Mouse (Mus musculus) limb, embryonic 11.5 days (tissue): ENCODE measurements around the gene Fcgr1. TPM values are rescaled to one million over a fixed set of nuclear protein-coding genes. Genes with fewer than 3 reads are reported as not detected.
A peak's percentile ranks its signal among the peaks of the same experiment; 100 is the strongest.
"Not testable (repeated sequence)": the region's sequence is repeated elsewhere in the genome, so short reads cannot be mapped to it uniquely, and the experiment has no call there.

Experiments used
- ATAC-seq: fragments of 200-750 bp; cut with Nextera tagmentation; 2 replicates; pipeline ENCODE4 v1.8.0; 2017; ENCODE audit warnings: low read depth; ENCODE audit not compliant: insufficient number of reproducible peaks, low FRiP score, low TSS enrichment
- DNase-seq: peaks from one replicate; pipeline ENCODE4 v3.0.0-alpha.2; 2015; ENCODE audit warnings: low spot score
- H3K27ac ChIP-seq: fragments of 300-500 bp; sonication (generic); replicated peaks from 2 replicates; pipeline ENCODE4 v1.5.1; 2014; ENCODE audit warnings: low read depth, mild to moderate bottlenecking, low read length
- H3K27me3 ChIP-seq: fragments of 300-500 bp; sonication (generic); 2 replicates; pipeline ENCODE4 v1.6.1; 2014; ENCODE audit warnings: mild to moderate bottlenecking, low read length, mixed read lengths; ENCODE audit not compliant: control insufficient read depth, insufficient read depth
- H3K36me3 ChIP-seq: fragments of 300-500 bp; sonication (generic); 2 replicates; pipeline ENCODE4 v1.6.1; 2014; ENCODE audit warnings: mild to moderate bottlenecking, low read length, moderate library complexity, mixed read lengths; ENCODE audit not compliant: control insufficient read depth, insufficient read depth
- H3K4me1 ChIP-seq: fragments of 300-500 bp; sonication (generic); 2 replicates; pipeline ENCODE4 v1.6.1; 2014; ENCODE audit warnings: low read length, mixed read lengths; ENCODE audit not compliant: control insufficient read depth, insufficient read depth
- H3K4me2 ChIP-seq: fragments of 300-500 bp; sonication (generic); 2 replicates; pipeline ENCODE4 v1.6.1; 2014; ENCODE audit warnings: low read depth, mild to moderate bottlenecking, moderate library complexity; ENCODE audit not compliant: severe bottlenecking
- H3K4me3 ChIP-seq: fragments of 300-500 bp; sonication (generic); 2 replicates; pipeline ENCODE4 v1.5.1; 2014; ENCODE audit warnings: low read depth, low read length
- H3K9ac ChIP-seq: fragments of 300-500 bp; sonication (generic); 2 replicates; pipeline ENCODE4 v1.6.1; 2014; ENCODE audit warnings: mild to moderate bottlenecking, low read length
- H3K9me3 ChIP-seq: fragments of 300-500 bp; sonication (generic); 2 replicates; pipeline ENCODE4 v1.6.1; 2016; ENCODE audit warnings: low read length; ENCODE audit not compliant: control insufficient read depth
- WGBS: fragments of 180-500 bp; shearing (Covaris S2); extraction: QIAGEN DNeasy Blood & Tissue Kit; methylation state at CpG from one replicate; pipeline ENCODE4 v1.1.7; 2014; 5-methylcytosine and 5-hydroxymethylcytosine counted together
- polyA plus RNA-seq: library from polyadenylated mRNA; unstranded; fragments of >200 nt; fragmentation: Nextera tagmentation; extraction: Ambion mirVana; gene quantifications from 2 replicates; pipeline ENCODE4 v1.2.1, GENCODE M21; 2014

The Fcgr1 gene
- 0.67 and 0.88 TPM in 2 replicates for polyA plus RNA-seq

GRCm38 (mm10) chr3:96293787-96294186 is at the start of gene Fcgr1:
TSS of gene Fcgr1 (minus strand) at chr3:96293969.
- Histone ChIP-seq H3K9me3 (no peaks in the 10 kb centered on the region), H3K4me2 (no peak within 1 kb of the TSS), H3K4me1 (no peaks in the 10 kb centered on the region), H3K9ac (no peak within 1 kb of the TSS), H3K36me3 (no peaks in the 10 kb centered on the region), H3K27ac (no peak within 1 kb of the TSS), H3K27me3 (no peaks in the 10 kb centered on the region), H3K4me3 (no peak within 1 kb of the TSS)
- DNase-seq: no peak
- WGBS: 90% methylated on average over 4 of the region's 4 CpGs
- ATAC-seq: no peak

- peaks cover 34% of the 10 kb centered on the region for H3K27me3 ChIP-seq
- not testable (repeated sequence) for H3K4me1 ChIP-seq, H3K4me2 ChIP-seq, H3K27ac ChIP-seq, H3K9ac ChIP-seq, ATAC-seq, H3K9me3 ChIP-seq, H3K4me3 ChIP-seq, H3K36me3 ChIP-seq
- peak; percentile 19 for DNase-seq
- whole genome bisulfite sequencing: 59% methylated on average over 13 of the region's 13 CpGs
Observed at GRCm38 (mm10) chr3:96342652-96343051, 48.9 kb upstream of the Fcgr1 start.

- H3K4me1 ChIP-seq, H3K36me3 ChIP-seq, ATAC-seq, H3K27ac ChIP-seq, H3K9me3 ChIP-seq, H3K9ac ChIP-seq, H3K4me2 ChIP-seq, DNase-seq, H3K4me3 ChIP-seq: not testable (repeated sequence)
- WGBS: 44% methylated on average over 3 of the region's 3 CpGs
- H3K27me3 ChIP-seq: peaks cover 37% of the 10 kb centered on the region
Observed at GRCm38 (mm10) chr3:96342100-96342499, 48.3 kb upstream of the Fcgr1 start.

GRCm38 (mm10) chr3:96340611-96341312 is 47.0 kb upstream of the Fcgr1 start:
- 5% methylated on average over 24 of the region's 24 CpGs for WGBS
- Histone ChIP-seq H3K4me1 (no peaks in the 10 kb centered on the region), H3K9ac (no peak overlapping the region), H3K4me3 (no peak overlapping the region), H3K36me3 (no peaks in the 10 kb centered on the region), H3K27ac (no peak overlapping the region), H3K9me3 (no peaks in the 10 kb centered on the region), H3K27me3 (peaks cover 42% of the 10 kb centered on the region), H3K4me2 (peak overlapping the region; percentile 12; the same call in 1 of the 2 replicates)
- DNase-seq (peak; percentile 72), ATAC-seq (no peak)

GRCm38 (mm10) chr3:96338849-96339480 is 45.2 kb upstream of the Fcgr1 start:
- no peaks in the 10 kb centered on the region for H3K36me3 ChIP-seq
- peaks cover 39% of the 10 kb centered on the region for H3K27me3 ChIP-seq
- no peak overlapping the region for H3K27ac ChIP-seq
- DNase-seq (peak; percentile 22), ATAC-seq (no peak)
- WGBS: 46% methylated on average over 16 of the region's 16 CpGs
- H3K9ac ChIP-seq: no peak overlapping the region
- H3K4me2 ChIP-seq: no peak overlapping the region
- H3K4me1 ChIP-seq: 0 out of 2 replicates have a peak, but pooled peaks cover under 1% of the 10 kb centered on the region
- H3K9me3 ChIP-seq: no peaks in the 10 kb centered on the region
- no peak overlapping the region for H3K4me3 ChIP-seq

GRCm38 (mm10) chr3:96338043-96338442 is 44.3 kb upstream of the Fcgr1 start:
- WGBS: 93% methylated on average over 8 of the region's 8 CpGs

GRCm38 (mm10) chr3:96337269-96337668 is 43.5 kb upstream of the Fcgr1 start:
- Histone ChIP-seq H3K9me3 (no peaks in the 10 kb centered on the region), H3K9ac (no peak overlapping the region), H3K27me3 (peaks cover 43% of the 10 kb centered on the region), H3K4me2 (no peak overlapping the region), H3K4me3 (no peak overlapping the region), H3K36me3 (no peaks in the 10 kb centered on the region), H3K4me1 (0 out of 2 replicates have a peak, but pooled peaks cover 4% of the 10 kb centered on the region), H3K27ac (no peak overlapping the region)
- WGBS: 90% methylated on average over 6 of the region's 6 CpGs
- no peak for DNase-seq
- no peak for ATAC-seq

More at GRCm38 (mm10) chr3:96338043-96338442, 44.3 kb upstream of the Fcgr1 start:
- Histone ChIP-seq H3K4me2 (no peak overlapping the region), H3K4me1 (0 out of 2 replicates have a peak, but pooled peaks cover 4% of the 10 kb centered on the region), H3K4me3 (no peak overlapping the region), H3K9ac (no peak overlapping the region), H3K36me3 (no peaks in the 10 kb centered on the region), H3K27me3 (peaks cover 42% of the 10 kb centered on the region), H3K27ac (no peak overlapping the region), H3K9me3 (no peaks in the 10 kb centered on the region)
- ATAC-seq: no peak
- peak; percentile 19 for DNase-seq

- H3K4me2 ChIP-seq: no peak overlapping the region
- H3K36me3 ChIP-seq: no peaks in the 10 kb centered on the region
- peaks cover 47% of the 10 kb centered on the region for H3K27me3 ChIP-seq
- no peak overlapping the region for H3K4me3 ChIP-seq
- DNase-seq (no peak), ATAC-seq (no peak)
- no peak overlapping the region for H3K27ac ChIP-seq
- H3K9ac ChIP-seq: no peak overlapping the region
- no peaks in the 10 kb centered on the region for H3K9me3 ChIP-seq
- 75% methylated on average over 1 of the region's 1 CpGs for WGBS
- H3K4me1 ChIP-seq: 0 out of 2 replicates have a peak, but pooled peaks cover 4% of the 10 kb centered on the region
Observed at GRCm38 (mm10) chr3:96336636-96337035, 42.9 kb upstream of the Fcgr1 start.
